Mouse (Mus musculus): ENCODE measurements around the gene Mthfr. TPM values are rescaled to one million over a fixed set of nuclear protein-coding genes. Genes with fewer than 3 reads are reported as not detected.
"Not testable (repeated sequence)": the region's sequence is repeated elsewhere in the genome, so short reads cannot be mapped to it uniquely, and the experiment has no call there.

The Mthfr gene
- polyA plus RNA-seq, 1 experiment from 2014 or later, result 26.5 TPM

DNA sequence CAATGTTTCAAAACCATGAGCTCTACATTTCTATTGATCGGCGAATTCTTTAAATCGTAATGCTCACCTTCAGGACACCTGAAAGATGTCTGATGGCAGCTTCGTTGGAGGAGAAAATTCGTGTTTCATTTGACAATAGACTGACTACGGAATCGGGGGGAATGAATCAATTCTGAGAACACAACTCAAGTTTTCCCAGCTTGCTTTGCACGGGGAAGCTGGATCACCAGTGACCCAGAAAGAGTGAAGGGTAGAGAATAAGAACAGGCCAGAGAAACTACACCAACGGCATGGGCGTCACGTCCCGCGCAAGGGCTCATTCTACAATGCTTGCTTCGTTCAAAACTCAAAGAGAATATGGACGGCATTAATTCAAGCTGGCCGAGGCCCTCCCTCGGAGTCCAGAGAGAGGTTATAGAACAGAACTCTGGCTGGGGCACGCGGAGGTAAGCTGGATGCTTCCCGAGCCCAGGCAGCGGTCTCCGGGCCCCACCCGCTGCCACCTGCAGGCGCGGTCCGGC lies 738 bp upstream of the Mthfr start:
- 0 out of 2 replicates have a peak, but pooled peaks cover 10% of the 10 kb centered on the region for H3K36me3 ChIP-seq (ENCODE audit: insufficient read depth, low read length)
- ATAC-seq (ENCODE audit: low FRiP score, low TSS enrichment), result no peak
- H3K4me3 ChIP-seq (ENCODE audit: low read length), result peak overlapping the region; percentile 72
- WGBS, result 7% methylated on average over 26 of the region's 26 CpGs
- H3K9ac ChIP-seq (replicated peaks; ENCODE audit: low read length), result peak overlapping the region; percentile 77
- no peaks in the 10 kb centered on the region for H3K27me3 ChIP-seq (ENCODE audit: insufficient read depth, low read length)
- H3K4me1 ChIP-seq (ENCODE audit: insufficient read depth, low read length), result peaks cover 39% of the 10 kb centered on the region
- H3K27ac ChIP-seq (ENCODE audit: low read length), result peak overlapping the region; percentile 76
- peak overlapping the region; percentile 84 for H3K4me2 ChIP-seq (replicated peaks; ENCODE audit: low read depth, low read length)
- no peaks in the 10 kb centered on the region for H3K9me3 ChIP-seq (ENCODE audit: low read length)

DNA sequence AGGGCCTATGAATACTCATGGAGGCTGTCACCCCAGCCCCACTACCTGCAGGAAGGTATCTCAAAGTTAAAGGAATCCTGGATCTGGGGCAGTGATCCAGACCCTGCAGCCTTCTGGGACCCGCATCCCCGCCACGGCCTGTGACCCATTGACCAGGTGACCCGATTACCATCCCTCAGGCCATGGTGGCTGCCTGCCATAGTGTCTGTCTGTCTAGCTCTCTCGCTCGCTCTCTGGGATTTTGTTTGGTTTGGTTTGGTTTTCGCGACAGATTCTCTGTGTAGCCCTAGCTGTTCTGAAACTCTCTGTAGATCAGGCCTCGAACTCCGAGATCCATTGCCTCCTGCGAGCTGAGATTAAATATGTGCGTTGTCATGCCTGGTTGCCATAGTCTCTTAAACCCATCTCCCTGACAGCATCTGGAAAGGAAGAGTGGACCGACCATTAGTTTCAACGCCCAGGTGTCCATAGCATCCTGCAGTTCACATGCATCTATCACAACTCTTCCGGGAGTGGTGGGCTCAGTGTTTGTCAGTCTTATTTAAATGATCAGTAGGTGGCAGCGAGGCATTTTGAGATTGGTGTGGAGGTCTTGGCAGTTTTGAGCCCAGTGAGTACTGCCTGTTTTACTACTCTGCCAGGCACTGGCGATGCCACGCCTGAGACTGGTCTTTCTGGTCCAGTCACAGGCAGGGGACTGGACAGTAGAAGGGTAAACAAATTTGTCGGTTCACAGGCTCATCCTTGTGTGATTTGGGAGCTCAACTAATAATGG lies 564 bp downstream of the Mthfr start:
- ATAC-seq (ENCODE audit: low FRiP score, low TSS enrichment), result no peak
- no peaks in the 10 kb centered on the region for H3K27me3 ChIP-seq (ENCODE audit: insufficient read depth, low read length)
- H3K27ac ChIP-seq (ENCODE audit: low read length), result peak overlapping the region; percentile 93
- WGBS, result 19% methylated on average over 19 of the region's 19 CpGs
- H3K9ac ChIP-seq (replicated peaks; ENCODE audit: low read length), result peak overlapping the region; percentile 69
- peaks cover 39% of the 10 kb centered on the region for H3K4me1 ChIP-seq (ENCODE audit: insufficient read depth, low read length)
- H3K4me3 ChIP-seq (ENCODE audit: low read length), result peak overlapping the region; percentile 72
- peak overlapping the region; percentile 88 for H3K4me2 ChIP-seq (replicated peaks; ENCODE audit: low read depth, low read length)
- no peaks in the 10 kb centered on the region for H3K9me3 ChIP-seq (ENCODE audit: low read length)
- peaks cover 17% of the 10 kb centered on the region for H3K36me3 ChIP-seq (ENCODE audit: insufficient read depth, low read length)

DNA sequence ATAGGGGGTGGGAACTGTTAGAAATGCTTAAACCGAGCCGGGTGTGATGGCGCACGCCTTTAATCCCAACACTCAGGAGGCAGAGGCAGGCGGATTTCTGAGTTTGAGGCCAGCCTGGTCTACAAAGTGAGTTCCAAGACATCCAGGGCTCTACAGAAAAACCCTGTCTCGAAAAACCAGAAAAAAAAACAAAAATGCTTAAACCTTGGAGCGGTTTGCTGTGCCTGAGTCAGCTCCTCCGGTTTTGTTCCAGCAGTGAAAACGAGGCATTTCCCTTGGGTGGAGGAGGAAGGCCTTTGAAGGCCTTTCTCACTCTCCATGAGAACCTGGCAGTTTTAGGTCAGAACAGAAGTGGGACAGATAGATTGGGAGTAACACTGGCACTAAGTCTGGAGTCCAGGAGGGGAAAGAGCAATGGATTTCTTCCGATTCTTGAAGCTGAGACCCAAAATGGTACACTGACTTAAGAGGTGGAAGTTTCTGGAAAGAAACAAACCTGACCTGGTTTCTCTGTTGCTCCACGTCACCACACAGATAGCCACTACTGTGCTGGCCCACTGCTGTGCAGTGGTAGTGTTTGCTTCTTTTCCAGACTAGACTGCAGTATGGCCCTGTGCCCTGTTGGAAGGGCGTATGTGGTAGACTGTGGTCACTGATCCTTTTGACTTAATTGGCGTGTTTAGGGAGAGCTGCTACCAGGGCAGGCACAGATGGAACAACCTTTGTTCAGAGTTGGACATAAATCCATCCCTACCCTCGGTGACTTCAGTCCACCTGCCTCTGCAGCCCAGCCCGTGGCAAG lies 1.4 kb downstream of the Mthfr start:
- peak overlapping the region; percentile 93 for H3K27ac ChIP-seq (ENCODE audit: low read length)
- peaks cover 39% of the 10 kb centered on the region for H3K4me1 ChIP-seq (ENCODE audit: insufficient read depth, low read length)
- H3K9ac ChIP-seq (replicated peaks; ENCODE audit: low read length), result peak overlapping the region; percentile 69
- H3K4me2 ChIP-seq (replicated peaks; ENCODE audit: low read depth, low read length), result peak overlapping the region; percentile 88
- no peaks in the 10 kb centered on the region for H3K9me3 ChIP-seq (ENCODE audit: low read length)
- peaks cover 20% of the 10 kb centered on the region for H3K36me3 ChIP-seq (ENCODE audit: insufficient read depth, low read length)
- no peak for ATAC-seq (ENCODE audit: low FRiP score, low TSS enrichment)
- WGBS, result 60% methylated on average over 15 of the region's 15 CpGs
- peak overlapping the region; percentile 72 for H3K4me3 ChIP-seq (ENCODE audit: low read length)
- H3K27me3 ChIP-seq (ENCODE audit: insufficient read depth, low read length), result no peaks in the 10 kb centered on the region

DNA sequence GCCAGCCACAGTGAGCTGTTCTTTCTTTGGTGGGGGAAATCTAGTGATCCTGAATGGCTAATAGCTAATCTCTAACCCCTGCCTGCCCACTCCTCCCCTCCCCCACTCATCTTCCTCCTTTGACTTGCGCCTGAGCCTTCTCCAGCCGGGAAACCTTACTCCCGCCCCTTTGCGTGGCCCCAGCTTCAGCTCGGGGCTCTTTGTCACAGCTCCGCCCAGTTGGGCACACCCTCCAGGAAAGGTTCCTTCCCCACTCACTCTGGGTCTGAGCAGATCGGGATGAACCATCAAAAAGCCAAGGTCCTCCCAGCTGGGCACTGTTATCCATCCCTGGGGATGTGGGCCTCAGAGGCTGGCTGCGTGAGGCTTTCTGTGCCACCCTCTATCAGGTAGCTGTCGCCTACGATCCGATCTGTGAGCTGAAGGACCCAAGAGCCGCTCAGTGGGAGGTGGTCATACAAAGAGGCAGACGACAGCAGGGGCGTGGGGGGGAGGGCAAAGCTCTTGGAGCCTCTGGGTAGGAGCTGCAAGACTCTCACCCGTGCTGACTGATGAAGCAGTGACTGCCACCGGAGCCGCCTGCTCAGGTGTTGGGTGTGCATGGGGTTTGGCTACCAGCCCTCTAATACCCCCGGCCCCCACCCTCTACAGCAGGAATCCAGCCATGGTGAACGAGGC lies 2.2 kb downstream of the Mthfr start:
- peak; percentile 66 for ATAC-seq (ENCODE audit: low FRiP score, low TSS enrichment)
- H3K9ac ChIP-seq (replicated peaks; ENCODE audit: low read length), result peak overlapping the region; percentile 67
- H3K4me3 ChIP-seq (ENCODE audit: low read length), result peak overlapping the region; percentile 54
- no peaks in the 10 kb centered on the region for H3K9me3 ChIP-seq (ENCODE audit: low read length)
- no peaks in the 10 kb centered on the region for H3K27me3 ChIP-seq (ENCODE audit: insufficient read depth, low read length)
- peak overlapping the region; percentile 88 for H3K4me2 ChIP-seq (replicated peaks; ENCODE audit: low read depth, low read length)
- peak overlapping the region; percentile 93 for H3K27ac ChIP-seq (ENCODE audit: low read length)
- H3K36me3 ChIP-seq (ENCODE audit: insufficient read depth, low read length), result peaks cover 19% of the 10 kb centered on the region
- peaks cover 39% of the 10 kb centered on the region for H3K4me1 ChIP-seq (ENCODE audit: insufficient read depth, low read length)
- 0% methylated on average over 19 of the region's 19 CpGs for WGBS

DNA sequence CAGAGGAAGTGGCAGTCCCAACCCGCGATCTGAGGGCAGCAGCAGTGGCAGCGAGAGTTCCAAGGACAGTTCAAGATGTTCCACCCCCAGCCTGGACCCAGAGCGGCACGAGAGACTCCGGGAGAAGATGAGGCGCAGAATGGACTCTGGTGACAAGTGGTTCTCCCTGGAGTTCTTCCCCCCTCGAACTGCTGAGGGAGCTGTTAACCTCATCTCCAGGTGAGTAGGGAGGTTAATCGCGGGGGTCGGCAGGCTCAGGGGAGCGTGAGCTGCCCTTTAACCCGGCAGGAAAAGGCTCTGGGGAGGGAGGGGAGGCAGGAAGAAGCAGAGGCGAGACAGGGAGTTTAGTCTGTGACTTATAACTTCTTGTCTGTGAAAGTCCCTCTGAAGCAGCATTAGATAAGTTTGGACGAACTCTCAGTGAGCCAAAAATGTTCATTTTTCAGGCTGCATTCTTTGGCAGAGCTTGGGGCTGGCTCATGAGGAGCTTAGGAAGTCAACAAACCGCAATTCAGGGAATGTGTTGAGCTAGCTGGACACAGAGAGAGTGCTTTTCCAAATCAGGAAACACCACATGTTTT lies 2.8 kb downstream of the Mthfr start:
- Histone ChIP-seq H3K4me2 (replicated peaks; ENCODE audit: low read depth, low read length) (peak overlapping the region; percentile 88), H3K9ac (replicated peaks; ENCODE audit: low read length) (peak overlapping the region; percentile 67), H3K9me3 (ENCODE audit: low read length) (no peaks in the 10 kb centered on the region), H3K27ac (ENCODE audit: low read length) (peak overlapping the region; percentile 93), H3K36me3 (ENCODE audit: insufficient read depth, low read length) (peaks cover 13% of the 10 kb centered on the region), H3K4me1 (ENCODE audit: insufficient read depth, low read length) (peaks cover 43% of the 10 kb centered on the region), H3K27me3 (ENCODE audit: insufficient read depth, low read length) (no peaks in the 10 kb centered on the region), H3K4me3 (ENCODE audit: low read length) (peak overlapping the region; percentile 54)
- 1% methylated on average over 16 of the region's 16 CpGs for WGBS
- no peak for ATAC-seq (ENCODE audit: low FRiP score, low TSS enrichment)

DNA sequence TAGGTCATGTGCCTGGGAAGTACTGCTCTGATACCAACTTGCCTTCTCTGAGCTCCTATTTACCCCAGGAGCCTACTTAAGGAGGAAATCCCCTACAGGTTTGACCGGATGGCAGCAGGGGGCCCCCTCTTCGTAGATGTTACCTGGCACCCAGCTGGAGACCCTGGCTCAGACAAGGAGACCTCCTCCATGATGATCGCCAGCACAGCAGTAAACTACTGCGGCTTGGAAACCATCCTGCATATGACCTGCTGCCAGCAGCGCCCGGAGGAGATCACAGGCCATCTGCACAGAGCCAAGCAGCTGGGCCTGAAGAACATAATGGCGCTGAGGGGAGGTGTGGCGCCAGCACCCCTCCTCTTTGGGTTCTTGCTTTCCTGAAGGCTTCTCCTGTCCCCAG lies 4.5 kb downstream of the Mthfr start:
- not testable (repeated sequence) for H3K4me2 ChIP-seq (replicated peaks; ENCODE audit: low read depth, low read length); H3K27me3 ChIP-seq (ENCODE audit: insufficient read depth, low read length); H3K27ac ChIP-seq (ENCODE audit: low read length); H3K4me3 ChIP-seq (ENCODE audit: low read length); H3K9me3 ChIP-seq (ENCODE audit: low read length); ATAC-seq (ENCODE audit: low FRiP score, low TSS enrichment); H3K9ac ChIP-seq (replicated peaks; ENCODE audit: low read length)
- peaks cover 38% of the 10 kb centered on the region for H3K4me1 ChIP-seq (ENCODE audit: insufficient read depth, low read length)
- 83% methylated on average over 7 of the region's 8 CpGs for WGBS
- H3K36me3 ChIP-seq (ENCODE audit: insufficient read depth, low read length), result peaks cover 21% of the 10 kb centered on the region

DNA sequence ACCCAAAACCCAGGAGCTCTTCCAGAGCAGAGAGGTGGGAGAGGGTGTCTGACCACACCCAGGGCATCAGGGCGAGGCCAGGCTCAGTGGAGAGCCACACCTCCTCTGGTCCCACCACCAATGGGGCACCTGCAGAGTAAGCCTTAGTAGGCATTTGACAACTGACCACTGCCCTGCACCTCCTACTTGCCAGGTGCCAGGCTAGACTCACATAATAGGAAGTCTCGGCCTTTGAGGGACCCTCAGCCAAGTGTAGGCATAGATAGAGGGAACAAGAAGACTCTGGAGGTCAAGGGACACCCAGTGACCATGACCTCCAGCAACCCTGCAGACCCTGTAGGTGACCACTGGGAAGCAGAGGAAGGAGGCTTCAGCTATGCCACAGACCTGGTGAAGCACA lies 5.2 kb downstream of the Mthfr start:
- Histone ChIP-seq H3K27me3 (ENCODE audit: insufficient read depth, low read length) (no peaks in the 10 kb centered on the region), H3K36me3 (ENCODE audit: insufficient read depth, low read length) (peaks cover 26% of the 10 kb centered on the region), H3K9ac (replicated peaks; ENCODE audit: low read length) (no peak overlapping the region), H3K4me1 (ENCODE audit: insufficient read depth, low read length) (peaks cover 38% of the 10 kb centered on the region), H3K9me3 (ENCODE audit: low read length) (no peaks in the 10 kb centered on the region), H3K4me3 (ENCODE audit: low read length) (no peak overlapping the region), H3K27ac (ENCODE audit: low read length) (no peak overlapping the region), H3K4me2 (replicated peaks; ENCODE audit: low read depth, low read length) (no peak overlapping the region)
- 92% methylated on average over 2 of the region's 2 CpGs for WGBS
- ATAC-seq (ENCODE audit: low FRiP score, low TSS enrichment), result no peak

DNA sequence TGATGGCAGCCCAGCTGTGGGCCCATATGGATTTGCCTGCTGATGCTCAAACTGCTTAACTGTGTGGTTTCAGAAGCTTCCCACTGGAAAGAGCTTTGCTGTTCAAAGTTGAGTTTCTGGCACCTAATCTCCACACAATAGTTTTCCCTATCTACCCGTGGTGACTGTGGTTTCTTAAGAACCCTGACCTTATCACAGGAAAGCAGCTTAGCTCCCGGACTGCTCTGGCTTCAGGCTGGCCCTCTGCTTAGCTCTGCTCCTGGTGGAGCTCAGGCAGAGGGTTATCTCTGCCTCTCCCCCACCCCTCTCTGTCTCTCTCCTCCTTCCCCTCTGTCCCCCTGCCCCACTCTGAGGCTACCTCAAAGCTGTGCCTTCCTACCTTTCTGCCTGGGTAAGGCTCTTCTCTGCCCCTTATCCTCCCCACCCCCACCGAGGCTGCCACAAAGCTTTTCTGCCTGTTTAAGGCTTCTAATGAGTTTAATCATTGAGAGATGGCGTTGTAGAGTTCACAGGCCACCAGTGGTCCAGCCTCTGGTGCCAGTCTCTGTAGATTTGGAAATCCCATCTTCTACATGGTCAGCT lies 7.7 kb downstream of the Mthfr start:
- Histone ChIP-seq H3K27ac (ENCODE audit: low read length) (no peak overlapping the region), H3K4me3 (ENCODE audit: low read length) (no peak overlapping the region), H3K4me2 (replicated peaks; ENCODE audit: low read depth, low read length) (no peak overlapping the region), H3K27me3 (ENCODE audit: insufficient read depth, low read length) (no peaks in the 10 kb centered on the region), H3K4me1 (ENCODE audit: insufficient read depth, low read length) (peaks cover 16% of the 10 kb centered on the region), H3K9ac (replicated peaks; ENCODE audit: low read length) (no peak overlapping the region), H3K9me3 (ENCODE audit: low read length) (no peaks in the 10 kb centered on the region), H3K36me3 (ENCODE audit: insufficient read depth, low read length) (peaks cover 43% of the 10 kb centered on the region)
- no peak for ATAC-seq (ENCODE audit: low FRiP score, low TSS enrichment)
- WGBS, result 62% methylated on average over 4 of the region's 4 CpGs

DNA sequence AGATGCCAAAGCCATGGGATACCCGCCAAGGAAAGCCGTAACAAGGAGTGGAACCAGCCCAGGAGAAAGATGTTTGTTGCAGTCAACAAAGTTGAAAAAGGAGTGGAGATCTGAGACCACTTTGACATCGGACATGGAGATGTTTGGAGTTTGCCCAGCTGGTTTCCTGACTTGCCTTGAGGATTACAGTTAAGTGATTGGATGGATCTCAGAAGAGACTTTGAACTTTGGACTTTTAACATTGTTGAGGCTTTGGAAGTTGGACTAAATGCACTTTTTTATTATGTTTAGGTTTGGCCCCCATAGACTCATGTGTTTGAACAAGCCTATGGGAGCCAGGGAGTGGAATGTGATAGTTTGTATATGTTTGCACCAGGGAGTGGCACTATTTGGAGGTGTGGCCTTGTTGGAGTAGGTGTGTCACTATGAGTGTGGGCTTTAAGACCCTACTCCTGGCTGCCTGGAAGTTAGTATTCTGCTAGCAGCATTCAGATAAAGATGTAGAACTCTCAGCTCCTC lies 11.6 kb downstream of the Mthfr start:
- H3K9ac ChIP-seq (replicated peaks; ENCODE audit: low read length); H3K9me3 ChIP-seq (ENCODE audit: low read length); H3K4me3 ChIP-seq (ENCODE audit: low read length); H3K4me2 ChIP-seq (replicated peaks; ENCODE audit: low read depth, low read length); H3K27ac ChIP-seq (ENCODE audit: low read length); ATAC-seq (ENCODE audit: low FRiP score, low TSS enrichment); H3K4me1 ChIP-seq (ENCODE audit: insufficient read depth, low read length); H3K27me3 ChIP-seq (ENCODE audit: insufficient read depth, low read length): not testable (repeated sequence)
- 93% methylated on average over 3 of the region's 3 CpGs for WGBS
- peaks cover 67% of the 10 kb centered on the region for H3K36me3 ChIP-seq (ENCODE audit: insufficient read depth, low read length)
